Mouse (Mus musculus): ENCODE measurements at regions not wholly inside any gene's neighbourhood (a gene's known extent, or its start where the extent isn't known, plus 50 kb on each side); places are given as distances from the start of the nearest gene placed in this dataset.

- no peak for DNase-seq
- intact Hi-C loops (cut with DNase I; ENCODE audit: low total_unique reads) = no loop called here
Observed at GRCm38 (mm10) chr7:68873008-68873407, 124.0 kb upstream of the Arrdc4 start.

- intact Hi-C loops (cut with DNase I; ENCODE audit: low total_unique reads) = no loop called here
- no peak for DNase-seq
Observed at GRCm38 (mm10) chr7:68864322-68865031, 115.4 kb upstream of the Arrdc4 start.

GRCm38 (mm10) chr7:68858471-68859210, 109.6 kb upstream of the Arrdc4 start:
- no peak for DNase-seq

GRCm38 (mm10) chr7:68851981-68852575, 103.0 kb upstream of the Arrdc4 start:
- no peak for DNase-seq
- intact Hi-C loops (cut with DNase I; ENCODE audit: low total_unique reads) = no loop called here

More at GRCm38 (mm10) chr7:68858471-68859210, 109.6 kb upstream of the Arrdc4 start:
- intact Hi-C loops (cut with DNase I; ENCODE audit: low total_unique reads) = no loop called here

GRCm38 (mm10) chr7:68844606-68845005, 95.6 kb upstream of the Arrdc4 start:
- no peak for DNase-seq
- intact Hi-C loops (cut with DNase I; ENCODE audit: low total_unique reads) = no loop called here

- no peak for DNase-seq
Observed at GRCm38 (mm10) chr7:68843374-68843773, 94.3 kb upstream of the Arrdc4 start.

GRCm38 (mm10) chr7:68833977-68834791, 85.1 kb upstream of the Arrdc4 start:
- no peak for DNase-seq
- intact Hi-C loops (cut with DNase I; ENCODE audit: low total_unique reads) = loop anchor here (10.0 kb wide), 1 partner anchor 459 kb away; no protein-coding TSS in a partner anchor

More at GRCm38 (mm10) chr7:68843374-68843773, 94.3 kb upstream of the Arrdc4 start:
- intact Hi-C loops (cut with DNase I; ENCODE audit: low total_unique reads) = no loop called here

GRCm38 (mm10) chr7:68833517-68833916, 84.5 kb upstream of the Arrdc4 start:
- DNase-seq = no peak
- intact Hi-C loops (cut with DNase I; ENCODE audit: low total_unique reads) = loop anchor here (10.0 kb wide), 1 partner anchor 459 kb away; no protein-coding TSS in a partner anchor

- DNase-seq = peak; percentile 82
- intact Hi-C loops (cut with DNase I; ENCODE audit: low total_unique reads) = loop anchor here (10.0 kb wide), 2 partner anchors 85 to 455 kb away; partner anchors contain the start of gene Arrdc4
Observed at GRCm38 (mm10) chr7:68829861-68830260, 80.8 kb upstream of the Arrdc4 start.

GRCm38 (mm10) chr7:68824399-68824798, 75.4 kb upstream of the Arrdc4 start:
- intact Hi-C loops (cut with DNase I; ENCODE audit: low total_unique reads) = loop anchor here (5.0 to 10.0 kb wide), 2 partner anchors 80 to 172 kb away; partner anchors contain the start of gene Arrdc4
- no peak for DNase-seq

- intact Hi-C loops (cut with DNase I; ENCODE audit: low total_unique reads) = loop anchor here (5.0 to 10.0 kb wide), 2 partner anchors 79 to 171 kb away; partner anchors contain the start of gene Arrdc4
- DNase-seq = no peak
Observed at GRCm38 (mm10) chr7:68823646-68824045, 74.6 kb upstream of the Arrdc4 start.

GRCm38 (mm10) chr7:68823189-68823588, 74.1 kb upstream of the Arrdc4 start:
- intact Hi-C loops (cut with DNase I; ENCODE audit: low total_unique reads) = loop anchor here (5.0 to 10.0 kb wide), 2 partner anchors 78 to 171 kb away; partner anchors contain the start of gene Arrdc4
- peak; percentile 32 for DNase-seq

- no peak for DNase-seq
- intact Hi-C loops (cut with DNase I; ENCODE audit: low total_unique reads) = loop anchor here (5.0 kb wide), 1 partner anchor 148 kb away; no protein-coding TSS in a partner anchor
Observed at GRCm38 (mm10) chr7:68814823-68815666, 66.0 kb upstream of the Arrdc4 start.

- intact Hi-C loops (cut with DNase I; ENCODE audit: low total_unique reads) = no loop called here
- no peak for DNase-seq
Observed at GRCm38 (mm10) chr7:68809782-68810181, 60.7 kb upstream of the Arrdc4 start.

Measured in gastrocnemius, postnatal 14 days (tissue).